Mouse (Mus musculus) kidney, postnatal 14 days (tissue): ENCODE results near the gene Ttll7.

Experiments
- DNase-seq: peaks from one replicate; pipeline ENCODE4 v3.0.0; 2022; ENCODE audit warnings: mixed read lengths

Gene Ttll7

DNA sequence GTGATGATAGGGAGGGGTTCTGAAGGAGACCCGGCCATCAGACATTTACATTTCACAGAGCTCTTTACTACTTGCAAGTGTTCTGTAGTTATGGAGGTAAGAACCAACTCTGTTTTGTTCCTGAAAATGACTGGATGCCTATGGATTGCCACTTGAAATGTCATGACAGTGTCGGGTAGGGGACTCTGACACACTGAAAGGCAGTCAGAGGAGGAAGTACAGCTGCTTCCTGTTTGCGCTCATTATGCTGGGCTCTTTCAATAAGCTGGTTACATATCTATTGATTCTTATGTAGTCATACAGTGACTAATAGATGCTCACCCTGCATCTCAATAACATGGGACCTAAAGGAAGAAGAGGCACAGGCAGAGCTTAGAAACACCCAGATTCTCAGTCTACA, 148.8 kb downstream of the Ttll7 start:
- no peak for DNase-seq

GRCm38 (mm10) chr3:147001557-147001956, 149.4 kb downstream of the Ttll7 start:
- DNase-seq = no peak

DNA sequence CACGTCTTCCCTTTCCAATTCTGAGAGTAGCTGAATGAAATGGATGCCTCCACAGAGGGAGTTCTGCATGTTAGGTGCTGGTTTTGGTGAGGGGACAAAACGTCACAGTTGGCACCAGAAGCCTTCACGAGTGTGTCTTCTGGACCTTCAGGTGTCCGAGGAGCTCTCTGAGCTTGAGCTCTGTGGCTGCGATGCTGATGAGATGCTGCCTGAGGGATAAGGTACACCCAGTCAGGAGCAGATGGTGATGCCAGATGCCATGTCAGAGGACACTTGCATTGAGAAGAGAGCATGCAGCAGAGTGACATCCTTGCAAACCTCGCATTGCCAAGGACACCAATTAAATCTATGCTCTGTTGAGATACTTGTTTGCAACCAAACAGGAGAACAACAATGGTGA, 164.3 kb downstream of the Ttll7 start:
- no peak for DNase-seq

GRCm38 (mm10) chr3:147019506-147019905, 167.3 kb downstream of the Ttll7 start:
- DNase-seq = no peak

GRCm38 (mm10) chr3:147026248-147026647, 174.1 kb downstream of the Ttll7 start:
- no peak for DNase-seq

DNA sequence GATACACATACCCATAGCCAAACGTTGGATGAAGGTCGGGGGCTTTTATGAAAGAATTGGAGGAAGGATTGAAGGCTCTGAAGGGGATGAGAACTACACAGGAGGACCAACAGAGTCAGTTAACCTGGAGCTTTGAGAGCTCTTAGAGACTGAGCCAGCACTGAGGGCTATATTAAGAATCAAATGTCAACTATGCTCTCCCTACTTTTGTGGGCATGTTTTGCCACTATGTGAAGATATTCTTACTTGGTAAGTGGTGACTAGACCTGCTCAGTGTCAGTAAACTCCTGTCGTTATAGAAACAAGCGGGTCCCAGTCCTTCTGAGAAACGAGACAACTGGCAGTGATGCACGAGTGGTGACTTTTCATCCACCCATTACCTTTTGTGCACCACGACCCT, 176.2 kb downstream of the Ttll7 start:
- DNase-seq = no peak

- no peak for DNase-seq
These were observed 177.6 kb downstream of the Ttll7 start for GRCm38 (mm10) chr3:147029718-147030117.

- no peak for DNase-seq
These were observed 178.2 kb downstream of the Ttll7 start for GRCm38 (mm10) chr3:147030266-147030880.
